ENCODE assay signal across 1 mouse cellular context in the genomic region with DNA sequence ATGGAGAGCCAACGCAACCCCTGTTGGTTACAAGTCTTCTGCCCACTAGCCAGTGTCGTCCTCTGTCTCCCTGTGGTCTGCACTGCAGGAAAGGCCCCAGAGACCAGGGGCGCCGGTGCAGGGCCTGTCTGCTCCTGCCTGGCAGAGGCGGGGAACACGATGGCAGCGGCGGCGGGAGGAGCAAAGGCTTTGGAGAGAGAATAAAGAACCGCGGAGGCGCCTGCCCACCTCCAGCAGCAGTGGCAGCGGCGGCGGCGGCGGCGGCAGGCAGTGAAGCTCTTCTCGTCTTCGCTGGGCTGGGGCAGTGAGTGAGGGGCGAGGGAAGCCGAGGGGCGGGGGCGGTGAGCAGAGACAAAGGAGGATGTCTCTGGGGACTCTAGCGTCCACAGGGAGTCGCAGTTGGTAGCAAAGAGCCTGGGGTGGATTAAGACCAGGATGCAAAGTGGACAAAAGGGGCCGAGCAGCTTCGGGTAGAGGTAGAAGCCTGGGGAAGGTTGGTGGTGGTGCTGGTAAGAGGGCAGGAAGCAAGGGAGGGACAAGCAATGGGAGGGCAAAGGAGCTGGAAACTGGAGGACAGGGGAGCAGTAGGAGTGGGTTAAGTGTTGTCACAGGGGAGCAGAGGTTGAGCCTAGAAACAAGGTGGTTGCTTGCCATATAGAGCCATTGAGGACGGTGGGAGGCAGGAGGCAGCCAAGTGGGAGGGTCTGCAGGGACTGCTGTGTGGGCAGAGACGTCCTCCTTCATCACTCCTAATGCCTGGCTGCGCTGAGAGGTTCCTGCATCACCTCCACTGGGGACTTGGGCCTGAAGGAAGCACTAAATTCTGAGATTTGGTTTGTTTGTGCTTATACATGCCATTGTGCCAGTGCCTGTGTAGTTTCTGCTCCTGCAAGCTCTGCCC.
A peak's percentile ranks its signal among the peaks of the same experiment; 100 is the strongest.
TF ChIP-seq lines count a peak whose summit lies in the region.

No protein-coding gene starts in this region.

TF ChIP-seq in MEL, 35 proteins besides CTCF, POLR2A, EP300 and RAD21:
- TF ChIP-seq E2F4 (IDR thresholded peaks at IDR 0.05; ENCODE audit: borderline replicate concordance, low read depth, low read length) (no peak), SIN3A (IDR thresholded peaks at IDR 0.05; ENCODE audit: low read length) (0 out of 2 replicates have a peak, but pooled peaks have one; percentile 20)
TF ChIP-seq in MEL: peak in this region for 1.
